Mouse (Mus musculus): ENCODE results near the gene Acyp1.

GRCm38 (mm10) chr12:85264531-85264930, 23.7 kb downstream of the Acyp1 start:
- no peak for TF ChIP-seq POLR2A (IDR thresholded peaks at IDR 0.05; ENCODE audit: insufficient read depth, low read depth, low read length)
- no peak for TF ChIP-seq CTCF (IDR thresholded peaks at IDR 0.05)
